24 mouse cellular contexts compared by ENCODE assay signal in the genomic region with DNA sequence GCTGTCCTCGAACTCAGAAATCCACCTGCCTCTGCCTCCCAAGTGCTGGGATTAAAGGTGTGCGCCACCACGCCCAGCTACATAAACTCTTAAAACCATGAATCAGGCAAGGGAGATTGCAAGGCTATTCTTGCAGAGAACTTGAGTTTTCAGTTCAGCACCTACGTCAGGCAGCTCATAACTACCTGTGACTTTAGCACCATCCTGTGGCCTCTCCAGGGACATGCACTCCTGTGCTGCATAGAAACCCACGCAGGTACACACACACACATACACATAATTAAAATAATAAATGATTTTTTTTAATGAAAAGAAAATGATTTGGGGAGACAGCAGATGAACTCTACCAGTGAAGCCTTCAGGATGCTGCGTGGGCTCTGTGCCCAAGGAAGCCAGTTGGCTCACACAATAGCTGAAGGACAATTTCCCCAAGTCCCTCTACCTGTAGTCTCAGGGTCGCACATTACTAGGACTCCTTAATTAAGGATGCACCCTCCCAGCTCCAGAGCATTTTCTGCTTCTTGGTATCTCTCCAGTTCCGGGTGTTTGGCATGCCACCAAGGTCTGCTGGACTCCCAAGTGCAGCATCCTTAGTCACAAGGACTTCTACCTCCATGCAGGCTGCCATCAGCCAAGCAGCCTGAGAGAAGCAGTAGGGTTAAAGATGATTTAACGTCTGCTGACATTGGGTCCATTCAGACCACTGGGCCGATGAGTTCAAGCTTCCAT. TPM values are rescaled to one million over a fixed set of nuclear protein-coding genes. Genes with fewer than 3 reads are reported as not detected.
DNase-seq lines count a peak whose midpoint lies in the region; ATAC-seq and TF ChIP-seq lines count a peak whose summit lies in the region.
"Had no signal": no experiment of that assay in that cellular context is flagged by ENCODE, and none has a peak within 500 bp of the region (broad histone marks: within the 10 kb centered on the region; RNA-seq: fewer than 3 reads in every experiment).

No protein-coding gene starts in this region.

- H3K27ac ChIP-seq in forebrain, embryonic 11.5 days (ENCODE audit: low read depth, low read length): no peak overlapping the region
- no peak overlapping the region for H3K27ac ChIP-seq in forebrain, embryonic 15.5 days (replicated peaks)
- H3K27ac ChIP-seq in midbrain, postnatal 0 days (ENCODE audit: low read depth, low read length): no peak overlapping the region
- no peak overlapping the region for H3K27ac ChIP-seq in midbrain, embryonic 13.5 days
- H3K27ac ChIP-seq: hindbrain, embryonic 12.5 days; limb, embryonic 13.5 days; liver, embryonic 12.5 days; neural tube, embryonic 12.5 days had no signal

- no peaks in the 10 kb centered on the region for H3K4me1 ChIP-seq in forebrain, embryonic 11.5 days (replicated peaks; ENCODE audit: control insufficient read depth, insufficient read depth, low read length)
- no peaks in the 10 kb centered on the region for H3K4me1 ChIP-seq in forebrain, embryonic 15.5 days
- no peaks in the 10 kb centered on the region for H3K4me1 ChIP-seq in midbrain, postnatal 0 days (ENCODE audit: insufficient read depth, low read length)
- H3K4me1 ChIP-seq in midbrain, embryonic 13.5 days (replicated peaks): no peaks in the 10 kb centered on the region
- H3K4me1 ChIP-seq: heart, embryonic 12.5 days; hindbrain, embryonic 12.5 days; limb, embryonic 13.5 days; liver, embryonic 12.5 days; neural tube, embryonic 12.5 days had no signal

- no peaks in the 10 kb centered on the region for H3K9me3 ChIP-seq in forebrain, embryonic 11.5 days (ENCODE audit: control insufficient read depth, low read length)
- no peaks in the 10 kb centered on the region for H3K9me3 ChIP-seq in forebrain, embryonic 15.5 days
- no peaks in the 10 kb centered on the region for H3K9me3 ChIP-seq in midbrain, postnatal 0 days (ENCODE audit: low read length)
- no peaks in the 10 kb centered on the region for H3K9me3 ChIP-seq in midbrain, embryonic 13.5 days
- H3K9me3 ChIP-seq: hindbrain, embryonic 12.5 days; limb, embryonic 13.5 days; liver, embryonic 12.5 days; neural tube, embryonic 12.5 days had no signal

- H3K27me3 ChIP-seq in forebrain, embryonic 11.5 days (ENCODE audit: control insufficient read depth, insufficient read depth, low read length): no peaks in the 10 kb centered on the region
- no peaks in the 10 kb centered on the region for H3K27me3 ChIP-seq in forebrain, embryonic 15.5 days
- no peaks in the 10 kb centered on the region for H3K27me3 ChIP-seq in midbrain, postnatal 0 days (ENCODE audit: insufficient read depth, low read length)
- H3K27me3 ChIP-seq in midbrain, embryonic 13.5 days: no peaks in the 10 kb centered on the region
- H3K27me3 ChIP-seq: heart, embryonic 12.5 days; hindbrain, embryonic 12.5 days; limb, embryonic 13.5 days; liver, embryonic 12.5 days; neural tube, embryonic 12.5 days had no signal

- 93% methylated on average over 10 of the region's 10 CpGs for WGBS in forebrain, embryonic 11.5 days
- 96% methylated on average over 10 of the region's 10 CpGs for WGBS in forebrain, embryonic 15.5 days
- WGBS in midbrain, postnatal 0 days: 94% methylated on average over 10 of the region's 10 CpGs
- 96% methylated on average over 10 of the region's 10 CpGs for WGBS in midbrain, embryonic 13.5 days

- no peaks in the 10 kb centered on the region; the same call in 1 of the 2 replicates for H3K36me3 ChIP-seq in forebrain, embryonic 11.5 days (ENCODE audit: control insufficient read depth, insufficient read depth, low read length)
- peaks cover 29% of the 10 kb centered on the region for H3K36me3 ChIP-seq in forebrain, embryonic 15.5 days
- peaks cover 50% of the 10 kb centered on the region for H3K36me3 ChIP-seq in midbrain, postnatal 0 days (ENCODE audit: insufficient read depth, low read length)
- H3K36me3 ChIP-seq in midbrain, embryonic 13.5 days: peaks cover 74% of the 10 kb centered on the region

- no peak overlapping the region for H3K4me2 ChIP-seq in forebrain, embryonic 11.5 days (ENCODE audit: low read depth, low read length, severe bottlenecking)
- H3K4me2 ChIP-seq in forebrain, embryonic 15.5 days (replicated peaks): no peak overlapping the region
- no peak overlapping the region for H3K4me2 ChIP-seq in midbrain, postnatal 0 days (ENCODE audit: low read depth, low read length, poor library complexity, severe bottlenecking)
- H3K4me2 ChIP-seq in midbrain, embryonic 13.5 days (replicated peaks): no peak overlapping the region
- H3K4me2 ChIP-seq: heart, embryonic 12.5 days; hindbrain, embryonic 12.5 days; limb, embryonic 13.5 days; liver, embryonic 12.5 days; neural tube, embryonic 12.5 days had no signal

- 0 out of 2 replicates have a peak, but pooled peaks have one; percentile 8 for TF ChIP-seq CTCF in midbrain, postnatal 0 days (IDR thresholded peaks at IDR 0.05)

- no peak for ATAC-seq in forebrain, embryonic 11.5 days (replicated peaks; ENCODE audit: low FRiP score)
- no peak for ATAC-seq in forebrain, embryonic 15.5 days (replicated peaks)
- no peak for ATAC-seq in midbrain, postnatal 0 days (ENCODE audit: low FRiP score)
- no peak for ATAC-seq in midbrain, embryonic 13.5 days
- no peak for ATAC-seq in activated CD4-positive, CD25-positive, alpha-beta regulatory T cell, adult 4 months
- ATAC-seq: forebrain, embryonic 14.5 days; liver, embryonic 12.5 days had no signal

- no peak overlapping the region for H3K4me3 ChIP-seq in forebrain, embryonic 11.5 days (ENCODE audit: low read depth, low read length)
- H3K4me3 ChIP-seq in forebrain, embryonic 15.5 days: no peak overlapping the region
- no peak overlapping the region for H3K4me3 ChIP-seq in midbrain, postnatal 0 days (ENCODE audit: low read depth, low read length)
- H3K4me3 ChIP-seq in midbrain, embryonic 13.5 days (replicated peaks): no peak overlapping the region
- H3K4me3 ChIP-seq: heart, embryonic 12.5 days; hindbrain, embryonic 12.5 days; limb, embryonic 13.5 days; liver, embryonic 12.5 days; neural tube, embryonic 12.5 days had no signal

- DNase-seq in forebrain, embryonic 11.5 days (ENCODE audit: low spot score): peak; percentile 42
- DNase-seq in midbrain, postnatal 0 days (ENCODE audit: low spot score): no peak
- DNase-seq in adrenal gland, postnatal 10 days: peak; percentile 41
- no peak for DNase-seq in spleen, postnatal 36 days (ENCODE audit: low spot score in 2 of 2)
- DNase-seq: cerebellum, adult 11-12 months; cerebellum, postnatal 36 days; embryo, embryonic 11 days; heart, postnatal 10 days; kidney, adult 8-10 months; kidney, postnatal 14 days; lung, adult 18-20 months; lung, postnatal 10 days; midbrain, embryonic 14.5 days; right cerebral cortex, postnatal 14 days; thymus, postnatal 25 days had no signal

- no peak overlapping the region for H3K9ac ChIP-seq in forebrain, embryonic 11.5 days (ENCODE audit: low read length)
- H3K9ac ChIP-seq in forebrain, embryonic 15.5 days (replicated peaks): no peak overlapping the region
- no peak overlapping the region for H3K9ac ChIP-seq in midbrain, postnatal 0 days (replicated peaks; ENCODE audit: low read length, poor library complexity, severe bottlenecking)
- H3K9ac ChIP-seq in midbrain, embryonic 13.5 days (replicated peaks): no peak overlapping the region
- H3K9ac ChIP-seq: heart, embryonic 12.5 days; hindbrain, embryonic 12.5 days; limb, embryonic 13.5 days; liver, embryonic 12.5 days; neural tube, embryonic 12.5 days had no signal

RNA-seq across cellular contexts. Expression of gene Ercc4, which starts 35.4 kb away (rescaled TPM):
- polyA plus RNA-seq in forebrain, embryonic 11.5 days (2014; fragmentation: Nextera tagmentation; extraction: Ambion mirVana): 16.0 and 18.0 TPM in 2 replicates
- 13.8 and 15.2 TPM in 2 replicates for polyA plus RNA-seq in forebrain, embryonic 15.5 days (2015; fragmentation: Nextera tagmentation; extraction: Ambion mirVana)
- 23.4 and 24.8 TPM in 2 replicates for total RNA-seq in midbrain, postnatal 0 days (2014; rRNA removed)
- polyA plus RNA-seq in midbrain, postnatal 0 days (2015; fragmentation: Nextera tagmentation; extraction: Ambion mirVana): 14.3 and 15.3 TPM in 2 replicates
- 14.8 and 16.4 TPM in 2 replicates for polyA plus RNA-seq in midbrain, embryonic 13.5 days (2015; fragmentation: Nextera tagmentation; extraction: Ambion mirVana)
- total RNA-seq in adrenal gland, postnatal 10 days (2021): 10 to 100 TPM; 12.0 to 17.0 TPM
- 10 to 100 TPM; 18.3 to 19.9 TPM for polyA plus RNA-seq in activated CD4-positive, CD25-positive, alpha-beta regulatory T cell, adult 4 months (2017; shearing (Covaris generic))

Comparison
In these comparisons a context has a peak if more than half of its experiments do, and no peak if none do; other contexts are left out.
1. DNase-seq: peak in forebrain, embryonic 11.5 days (single experiment) and adrenal gland, postnatal 10 days (single experiment); none in midbrain, postnatal 0 days (single experiment) and spleen, postnatal 36 days (0 of 2).